Mouse (Mus musculus) neutrophil, adult 65 days (primary cell): ENCODE measurements around the gene Rnaseh2a. TPM values are rescaled to one million over a fixed set of nuclear protein-coding genes. Genes with fewer than 3 reads are reported as not detected.

ENCODE experiments used
- total RNA-seq: library from RNA; stranded (reverse); gene quantifications from 2 replicates; pipeline ENCODE4 v1.2.4, GENCODE M21; 2023

The Rnaseh2a gene
- 19.9 and 24.8 TPM in 2 replicates for total RNA-seq

GRCm38 (mm10) chr8:84969241-84970134 lies at the start of gene Rnaseh2a, which contains the start of the genes Gm49661 and Prdx2:
Rnaseh2a (minus strand) TSS chr8:84969767.
Gm49661 (minus strand) TSS chr8:84969433.
Prdx2 (plus strand) TSS chr8:84969587.

GRCm38 (mm10) chr8:85014431-85014830 lies 44.9 kb upstream of the Rnaseh2a start, which contains the start of gene Best2:
Best2 (minus strand) TSS chr8:85014531.

GRCm38 (mm10) chr8:84990349-84990748 lies 20.8 kb upstream of the Rnaseh2a start, which contains the start of gene Hook2:
Hook2 (plus strand) TSS chr8:84990603.

DNA sequence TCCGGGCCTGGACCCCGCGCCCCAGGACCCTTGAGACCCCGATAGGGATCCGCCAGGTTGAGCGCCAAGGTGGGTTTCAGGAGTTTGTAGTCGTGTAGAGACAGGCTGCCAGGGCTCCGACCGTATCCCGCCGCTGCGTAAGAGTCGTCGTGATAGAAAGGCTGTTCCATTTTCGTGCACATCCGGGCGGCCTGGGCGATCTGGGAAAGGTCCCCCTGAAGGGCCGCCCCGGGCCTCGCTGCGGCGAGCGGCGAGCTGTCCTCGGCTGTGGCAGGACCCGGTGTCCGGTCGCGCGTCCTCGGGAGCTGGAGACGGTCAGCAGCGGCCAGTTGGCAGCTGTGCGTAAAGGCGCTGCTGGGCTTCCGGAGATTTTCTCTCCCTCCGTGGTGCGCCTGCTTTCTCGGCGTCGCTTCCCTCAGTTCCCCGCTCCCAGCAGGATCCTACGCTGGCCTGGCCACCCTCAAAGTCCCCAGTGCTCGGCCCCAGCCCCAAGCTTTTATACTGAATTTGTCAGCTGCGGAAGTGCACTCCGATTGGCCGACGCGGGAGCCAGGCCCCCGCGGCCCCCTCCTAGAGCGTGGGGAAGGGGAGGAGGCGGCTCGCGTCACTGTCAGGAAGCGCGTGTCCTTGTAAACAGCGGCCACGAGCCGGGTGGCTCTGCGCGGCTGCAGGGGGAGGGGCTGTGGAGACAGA lies 8.8 kb upstream of the Rnaseh2a start, which contains the start of gene Junb:
Gene Junb, minus strand, starts transcription at position 471 of the 693 bp plus-strand sequence.

GRCm38 (mm10) chr8:84946528-84947240 lies 22.9 kb downstream of the Rnaseh2a start, which contains the start of gene Rtbdn:
Rtbdn (plus strand) TSS chr8:84946991.

GRCm38 (mm10) chr8:84936962-84937546 lies 32.5 kb downstream of the Rnaseh2a start, which contains the start of gene Mast1:
Mast1 (minus strand) TSS chr8:84937359.

GRCm38 (mm10) chr8:84908421-84909161 lies 61.0 kb downstream of the Rnaseh2a start, which contains the start of gene Dnase2a:
Dnase2a (plus strand) TSS chr8:84908560.

Other genes with a start within 250 kb of the Rnaseh2a start
- 3.3 TPM in 2 replicates for gene G430095P16Rik, start 246.8 kb downstream of the Rnaseh2a start, total RNA-seq
- 11.2 and 14.3 TPM in 2 replicates for gene Nfix, start 169.4 kb downstream of the Rnaseh2a start, total RNA-seq
- gene Dand5, start 146.9 kb downstream of the Rnaseh2a start, total RNA-seq = 0.38 and 1.1 TPM in 2 replicates
- gene Gadd45gip1, start 138.2 kb downstream of the Rnaseh2a start, total RNA-seq = 4.2 and 5.3 TPM in 2 replicates
- 23.0 and 25.5 TPM in 2 replicates for gene Rad23a, start 129.1 kb downstream of the Rnaseh2a start, total RNA-seq
- 301 and 316 TPM in 2 replicates for gene Calr, start 122.8 kb downstream of the Rnaseh2a start, total RNA-seq
- 26.9 and 37.7 TPM in 2 replicates for gene Farsa, start 112.8 kb downstream of the Rnaseh2a start, total RNA-seq
- gene Syce2, start 97.7 kb downstream of the Rnaseh2a start, total RNA-seq = 7.3 and 11.1 TPM in 2 replicates
- 5.3 and 5.7 TPM in 2 replicates for gene Gcdh, start 75.8 kb downstream of the Rnaseh2a start, total RNA-seq
- 1.0 TPM in 1 of 2 replicates, not detected in the other for gene Klf1, start 67.8 kb downstream of the Rnaseh2a start, total RNA-seq
- 15.4 and 20.9 TPM in 2 replicates for gene Dnase2a, start 61.2 kb downstream of the Rnaseh2a start, total RNA-seq
- 0.09 and 0.70 TPM in 2 replicates for gene Mast1, start 32.4 kb downstream of the Rnaseh2a start, total RNA-seq
- gene Rtbdn, start 22.8 kb downstream of the Rnaseh2a start, total RNA-seq = not detected in 2 replicates
- not detected in 2 replicates for gene Gm49661, start 334 bp downstream of the Rnaseh2a start, total RNA-seq
- 32.5 and 39.5 TPM in 2 replicates for gene Prdx2, start 180 bp downstream of the Rnaseh2a start, total RNA-seq
- 1,149 and 1,207 TPM in 2 replicates for gene Junb, start 9.0 kb upstream of the Rnaseh2a start, total RNA-seq
- gene Hook2, start 20.8 kb upstream of the Rnaseh2a start, total RNA-seq = 0.54 and 1.8 TPM in 2 replicates
- gene Best2, start 44.8 kb upstream of the Rnaseh2a start, total RNA-seq = not detected in 2 replicates
- gene Asna1, start 55.5 kb upstream of the Rnaseh2a start, total RNA-seq = 53.9 and 55.6 TPM in 2 replicates
- 154 and 161 TPM in 2 replicates for gene Trir, start 57.1 kb upstream of the Rnaseh2a start, total RNA-seq
- gene Tnpo2, start 67.1 kb upstream of the Rnaseh2a start, total RNA-seq = 28.2 and 28.5 TPM in 2 replicates
- gene Fbxw9, start 90.3 kb upstream of the Rnaseh2a start, total RNA-seq = 4.7 and 10.4 TPM in 2 replicates
- not detected in 2 replicates for gene Gm5741, start 98.2 kb upstream of the Rnaseh2a start, total RNA-seq
- 37.9 and 52.8 TPM in 2 replicates for gene Dhps, start 102.0 kb upstream of the Rnaseh2a start, total RNA-seq
- gene Wdr83os, start 111.0 kb upstream of the Rnaseh2a start, total RNA-seq = 28.6 and 31.0 TPM in 2 replicates
- 8.1 and 13.9 TPM in 2 replicates for gene Wdr83, start 111.5 kb upstream of the Rnaseh2a start, total RNA-seq
- gene Man2b1, start 113.5 kb upstream of the Rnaseh2a start, total RNA-seq = 289 and 376 TPM in 2 replicates
- not detected in 2 replicates for gene Zfp791, start 153.3 kb upstream of the Rnaseh2a start, total RNA-seq
- gene Cks1brt, start 182.2 kb upstream of the Rnaseh2a start, total RNA-seq = not detected in 2 replicates